Mouse (Mus musculus) CD4-positive naive resting alpha-beta T cell, adult 57 days (primary cell): ENCODE results near the gene Gm2916. TPM values are rescaled to one million over a fixed set of nuclear protein-coding genes. Genes with fewer than 3 reads are reported as not detected.

Experiments
- total RNA-seq: library from RNA; stranded (reverse); gene quantifications from one replicate; pipeline ENCODE4 v1.2.4, GENCODE M21; 2023

Gene Gm2916
- not detected for total RNA-seq

DNA sequence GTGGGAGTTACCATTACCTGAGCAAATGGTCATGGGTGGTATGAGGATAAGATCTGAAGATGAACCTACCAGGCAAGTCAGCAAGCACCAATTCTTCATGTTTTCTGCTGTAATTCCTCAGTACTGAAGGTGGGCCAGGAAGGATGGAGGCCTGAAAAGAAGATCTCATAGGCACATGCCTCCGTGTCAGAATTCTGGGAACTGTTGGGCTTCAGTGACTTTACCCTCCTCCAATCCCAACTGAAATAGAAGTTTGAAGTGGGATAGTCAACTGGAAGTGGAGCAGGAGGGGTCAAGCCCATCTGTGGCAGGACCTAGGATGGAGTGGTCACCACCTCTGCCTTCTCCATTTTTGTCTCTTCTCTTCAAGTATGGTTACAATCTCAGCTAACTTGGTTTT is at the start of gene Gm2916:
TSS of gene Gm2916 (plus strand) at position 301 of the 400 bp plus-strand sequence.

DNA sequence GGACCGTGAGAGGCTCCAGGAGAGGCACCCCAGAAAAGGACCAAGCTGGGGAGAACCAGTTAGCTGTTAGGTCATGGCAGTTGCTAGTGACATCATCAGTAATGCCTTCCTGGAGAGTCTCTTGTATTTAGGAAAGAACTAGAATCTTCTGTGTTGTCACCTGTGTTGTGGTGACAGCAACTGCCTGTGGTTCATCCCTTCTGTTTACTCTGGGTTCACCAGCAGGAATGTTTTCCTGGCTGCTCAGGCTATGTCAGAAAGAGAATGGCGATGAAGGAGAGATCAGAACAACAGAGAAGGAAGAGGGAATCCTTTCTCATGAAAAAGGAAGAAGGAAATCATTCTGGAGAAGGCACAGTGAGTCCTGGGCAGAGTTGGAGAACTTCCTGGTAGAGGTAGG is 38.0 kb upstream of the Gm2916 start, which contains the start of gene Gm3033:
TSS of gene Gm3033 (plus strand) at position 301 of the 400 bp plus-strand sequence.

DNA sequence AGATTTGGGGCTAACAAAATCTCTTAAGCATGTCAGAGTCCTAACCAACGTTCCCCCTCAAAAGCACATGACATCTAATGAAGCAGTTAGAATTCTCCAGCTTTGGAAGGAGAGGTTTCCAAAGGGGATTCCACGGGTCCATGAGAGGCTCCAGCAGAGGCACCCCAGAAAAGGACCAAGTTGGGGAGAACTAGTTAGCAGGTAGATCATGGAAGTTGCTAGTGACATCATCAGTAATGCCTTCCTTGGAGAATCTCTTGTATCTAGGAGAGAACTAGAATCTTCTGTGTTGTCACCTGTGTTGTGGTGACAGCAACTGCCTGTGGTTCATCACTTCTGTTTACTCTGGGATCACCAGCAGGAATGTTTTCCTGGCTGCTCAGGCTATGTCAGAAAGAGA is 47.5 kb downstream of the Gm2916 start, which contains the start of gene Gm3029:
TSS of gene Gm3029 (plus strand) at position 301 of the 400 bp plus-strand sequence.

DNA sequence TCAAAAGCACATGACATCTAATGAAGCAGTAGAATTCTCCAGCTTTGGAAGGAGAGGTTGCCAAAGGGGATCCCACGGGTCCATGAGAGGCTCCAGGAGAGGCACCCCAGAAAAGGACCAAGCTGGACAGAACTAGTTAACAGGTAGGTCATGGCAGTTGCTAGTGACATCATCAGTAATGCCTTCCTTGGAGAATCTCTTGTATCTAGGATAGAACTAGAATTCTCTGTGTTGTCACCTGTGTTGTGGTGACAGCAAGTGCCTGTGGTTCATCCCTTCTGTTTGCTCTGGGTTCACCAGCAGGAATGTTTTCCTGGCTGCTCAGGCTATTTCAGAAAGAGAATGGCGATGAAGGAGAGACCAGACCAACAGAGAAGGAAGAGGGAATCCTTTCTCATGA is 79.3 kb downstream of the Gm2916 start, which contains the start of gene Gm3095:
TSS of gene Gm3095 (plus strand) at position 301 of the 400 bp plus-strand sequence.

Other genes with a start within 250 kb of the Gm2916 start
- gene Gm3012, start 249.7 kb upstream of the Gm2916 start, total RNA-seq: not detected
- gene Gm3020, start 232.1 kb upstream of the Gm2916 start, total RNA-seq: 0.50 TPM
- not detected for gene Gm3043, start 195.4 kb upstream of the Gm2916 start, total RNA-seq
- gene Gm3002, start 74.1 kb upstream of the Gm2916 start, total RNA-seq: not detected
- gene Gm3033, start 37.9 kb upstream of the Gm2916 start, total RNA-seq: not detected
- not detected for gene Gm3029, start 47.6 kb downstream of the Gm2916 start, total RNA-seq
- gene Gm3095, start 79.4 kb downstream of the Gm2916 start, total RNA-seq: not detected
- not detected for gene Gm3099, start 114.2 kb downstream of the Gm2916 start, total RNA-seq
- not detected for gene Gm5796, start 139.8 kb downstream of the Gm2916 start, total RNA-seq
- gene Gm3115, start 199.9 kb downstream of the Gm2916 start, total RNA-seq: not detected
- not detected for gene Gm8108, start 226.4 kb downstream of the Gm2916 start, total RNA-seq